Mouse (Mus musculus) T-helper 2 cell (primary cell): ENCODE results near the gene Wfdc3.

Source experiments
- in situ Hi-C: fragments of 300-600 bp; cut with MboI, MseI; formaldehyde crosslinking; loops from one replicate; pipeline ENCODE4 v1.15.1; 2025; ENCODE audit warnings: high pct_unique_total_duplicates

Wfdc3 gene

GRCm38 (mm10) chr2:164776130-164776529 lies 30.4 kb upstream of the Wfdc3 start:
- in situ Hi-C loops: no loop called here

DNA sequence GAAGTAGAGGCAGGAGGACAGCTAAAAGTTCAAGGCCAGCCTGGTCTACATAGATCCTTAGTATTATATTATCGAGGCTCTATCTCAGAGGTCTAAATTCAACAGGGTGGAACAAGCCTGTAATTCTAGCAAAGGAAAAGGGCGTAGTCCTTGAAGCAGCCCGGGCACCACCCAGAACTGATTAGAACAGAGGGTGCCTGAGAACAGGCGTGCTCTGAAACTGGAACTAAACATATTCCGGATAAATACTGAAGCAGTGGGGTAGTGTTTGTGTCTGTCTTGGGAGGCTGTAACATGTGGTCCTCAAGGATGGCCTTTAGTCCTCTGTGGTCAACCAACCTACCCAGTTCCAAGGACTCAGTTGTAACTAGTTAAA lies 28.2 kb upstream of the Wfdc3 start:
- in situ Hi-C loops: no loop called here

- in situ Hi-C loops: no loop called here
Observed at GRCm38 (mm10) chr2:164773229-164773988, 27.7 kb upstream of the Wfdc3 start.

DNA sequence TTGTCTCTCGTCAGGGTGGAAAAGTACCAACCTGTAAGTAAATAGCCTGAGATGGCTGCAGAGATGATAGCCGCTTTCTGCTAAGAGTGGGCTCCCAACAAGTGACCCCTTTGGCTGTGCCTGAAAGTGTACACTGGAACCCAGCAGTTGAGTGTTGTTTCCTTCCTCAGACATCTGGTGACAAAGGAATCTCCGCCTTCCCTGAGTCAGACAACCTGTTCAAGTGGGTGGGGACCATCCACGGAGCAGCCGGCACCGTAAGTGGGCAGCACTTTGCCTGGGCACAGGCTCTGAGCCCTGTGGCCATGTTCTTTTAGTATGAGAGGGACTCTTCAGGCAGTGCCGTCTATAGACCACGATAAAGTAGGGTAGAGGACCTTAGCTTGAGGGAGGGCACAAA lies 25.4 kb upstream of the Wfdc3 start:
- in situ Hi-C loops: no loop called here

GRCm38 (mm10) chr2:164770279-164770678 lies 24.5 kb upstream of the Wfdc3 start:
- in situ Hi-C loops: no loop called here

DNA sequence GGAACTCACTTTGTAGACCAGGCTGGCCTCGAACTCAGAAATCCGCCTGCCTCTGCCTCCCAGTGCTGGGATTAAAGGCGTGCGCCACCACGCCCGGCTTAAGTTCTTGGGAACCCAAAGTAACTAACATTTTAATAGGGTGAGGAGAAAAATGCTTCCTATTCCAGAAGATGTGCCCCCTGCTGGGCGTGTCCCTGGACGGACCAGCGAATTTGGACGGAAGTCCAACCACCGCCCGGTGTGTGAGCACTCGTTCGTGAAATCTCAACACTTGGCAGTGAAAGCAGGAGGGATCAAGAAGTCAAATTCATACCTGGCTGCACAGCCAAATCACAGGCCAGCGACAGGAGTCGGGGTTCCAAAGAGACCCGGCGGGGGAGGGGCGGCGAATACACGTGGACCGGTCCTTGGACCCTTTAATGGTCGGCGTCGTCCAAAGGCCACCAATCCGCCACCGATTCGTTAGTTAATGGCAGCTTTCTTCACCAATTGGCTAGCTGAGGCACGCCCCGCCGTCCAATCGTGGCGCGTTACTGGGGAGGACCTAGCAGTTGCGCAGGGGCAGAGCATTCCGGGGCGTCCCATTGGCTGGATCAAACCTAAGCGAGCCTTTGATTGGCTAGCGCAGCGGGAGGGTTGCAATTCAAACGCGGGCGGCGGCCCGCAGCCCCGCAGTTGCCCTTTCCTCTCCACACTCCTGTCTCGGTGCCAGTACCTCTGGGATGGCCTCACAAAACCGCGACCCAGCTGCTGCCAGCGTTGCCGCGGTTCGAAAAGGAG lies 23.7 kb upstream of the Wfdc3 start, which contains the start of gene Ube2c:
TSS of gene Ube2c (plus strand) at position 641 of the 780 bp plus-strand sequence.
- in situ Hi-C loops: no loop called here

GRCm38 (mm10) chr2:164767812-164768540 lies 22.2 kb upstream of the Wfdc3 start:
- in situ Hi-C loops: no loop called here

- in situ Hi-C loops: no loop called here
Observed at GRCm38 (mm10) chr2:164765841-164766240, 20.1 kb upstream of the Wfdc3 start.

- in situ Hi-C loops: no loop called here
Observed at GRCm38 (mm10) chr2:164762593-164762992, 16.9 kb upstream of the Wfdc3 start.

GRCm38 (mm10) chr2:164761971-164762370 lies 16.2 kb upstream of the Wfdc3 start:
- in situ Hi-C loops: no loop called here

DNA sequence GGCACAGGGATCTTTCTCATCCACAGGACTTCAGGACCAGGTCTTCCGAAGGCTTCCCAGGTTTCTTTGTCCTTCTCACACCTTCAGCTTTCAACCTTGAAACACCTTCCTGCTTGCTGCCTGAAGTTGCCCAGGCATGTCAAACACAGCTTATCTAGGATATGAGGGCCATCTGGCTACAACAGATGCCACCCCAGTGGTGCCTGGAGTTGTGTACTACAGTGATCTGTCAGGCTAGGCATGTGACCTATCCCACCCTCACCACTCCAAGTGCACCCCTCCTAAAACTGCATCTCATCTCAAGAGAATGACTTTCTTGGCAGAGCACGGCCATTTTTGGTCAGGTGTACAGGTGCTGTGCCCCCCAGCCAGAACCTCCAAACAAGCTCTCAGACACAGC lies 15.8 kb upstream of the Wfdc3 start:
- in situ Hi-C loops: no loop called here

- in situ Hi-C loops: no loop called here
Observed at GRCm38 (mm10) chr2:164760059-164760833, 14.5 kb upstream of the Wfdc3 start.

DNA sequence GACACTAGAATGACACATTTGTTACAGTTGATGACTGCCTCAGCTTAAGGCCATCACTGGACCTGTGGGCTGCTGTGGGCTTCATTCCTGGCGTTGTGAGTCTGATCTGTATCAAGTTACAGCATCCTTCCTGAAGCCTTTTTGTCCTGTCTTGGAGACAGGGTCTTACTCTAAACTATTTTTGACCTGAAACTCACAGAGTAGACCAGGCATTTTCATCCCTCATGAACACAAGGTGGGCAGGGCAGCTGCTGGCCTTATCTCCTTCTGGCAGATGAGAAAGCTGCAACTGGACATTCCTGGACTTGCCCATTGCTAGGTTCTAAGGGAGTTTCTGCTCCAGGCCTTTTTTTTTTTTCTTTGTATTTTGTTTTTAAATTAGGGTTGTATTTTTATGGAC lies 13.0 kb upstream of the Wfdc3 start:
- in situ Hi-C loops: no loop called here

GRCm38 (mm10) chr2:164757841-164758240 lies 12.1 kb upstream of the Wfdc3 start:
- in situ Hi-C loops: no loop called here

- in situ Hi-C loops: no loop called here
Observed at GRCm38 (mm10) chr2:164754800-164755199, 9.1 kb upstream of the Wfdc3 start.

DNA sequence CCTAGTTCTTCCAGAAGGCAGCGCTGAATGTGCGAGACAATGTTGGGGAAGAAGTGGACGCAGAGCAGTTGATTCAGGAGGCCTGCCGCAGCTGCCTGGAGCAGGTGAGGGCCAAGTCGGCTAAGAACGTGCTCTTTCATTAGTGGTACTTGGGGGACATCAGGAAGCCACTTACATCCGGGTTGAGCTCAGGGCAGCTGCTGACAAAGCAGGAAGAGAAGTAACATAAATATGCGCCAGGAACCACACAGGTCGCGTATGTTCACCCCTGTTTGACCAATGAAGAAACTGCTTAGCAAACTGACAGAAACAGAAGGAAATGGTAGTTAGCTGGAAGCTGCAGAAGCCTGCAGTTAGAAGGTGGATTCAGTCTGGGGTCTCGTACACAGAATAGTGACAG lies 8.4 kb upstream of the Wfdc3 start:
- in situ Hi-C loops: no loop called here

GRCm38 (mm10) chr2:164752454-164752853 lies 6.7 kb upstream of the Wfdc3 start:
- in situ Hi-C loops: no loop called here

- in situ Hi-C loops: no loop called here
Observed at GRCm38 (mm10) chr2:164748991-164749390, 3.3 kb upstream of the Wfdc3 start.

GRCm38 (mm10) chr2:164748191-164748590 lies 2.5 kb upstream of the Wfdc3 start:
- in situ Hi-C loops: no loop called here

DNA sequence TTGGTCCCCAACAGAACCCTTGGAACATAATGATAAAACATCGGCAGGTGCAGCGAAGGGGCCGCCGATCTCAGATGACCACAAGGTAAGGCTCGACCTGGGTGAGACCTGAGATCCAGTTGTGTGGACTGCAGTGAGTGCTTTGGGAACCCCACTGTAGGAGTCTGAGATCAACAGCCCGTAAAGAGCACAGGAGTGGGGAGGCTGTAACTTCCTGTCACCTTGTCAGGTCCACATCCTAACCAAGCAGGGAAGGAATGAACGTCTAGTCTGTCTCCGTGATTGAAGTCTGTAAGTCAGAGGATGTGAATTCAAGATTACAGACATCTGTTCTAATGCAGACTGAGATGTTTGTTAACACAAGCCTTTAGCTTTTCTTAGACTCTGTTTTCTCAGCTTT lies 962 bp upstream of the Wfdc3 start:
- in situ Hi-C loops: no loop called here

- in situ Hi-C loops: no loop called here
Observed at GRCm38 (mm10) chr2:164744987-164745386, 744 bp downstream of the Wfdc3 start.

DNA sequence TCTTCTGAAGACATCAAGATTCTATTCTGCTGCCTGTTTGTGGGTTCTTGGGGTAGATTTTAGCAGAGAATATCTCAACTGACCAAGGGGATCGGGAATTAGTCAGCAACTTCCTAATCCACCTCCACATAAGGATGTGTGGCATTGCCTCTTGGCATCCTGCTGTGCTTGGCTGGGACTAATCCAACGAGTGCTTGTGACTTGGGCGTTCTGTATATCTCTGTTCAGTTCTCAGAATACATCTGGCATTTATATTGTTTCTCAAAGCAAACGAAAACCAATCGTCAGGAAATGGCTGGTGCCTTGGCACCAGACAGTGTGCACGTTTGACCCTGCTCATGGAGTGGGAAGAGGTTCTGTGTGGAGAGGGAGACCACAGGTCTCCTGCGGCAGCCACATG lies 5.9 kb downstream of the Wfdc3 start:
- in situ Hi-C loops: no loop called here
